Mouse (Mus musculus) thymus, postnatal 4 days (tissue): ENCODE data around the gene Lurap1.

Source experiments
- DNase-seq: peaks from one replicate; pipeline ENCODE4 v3.0.0; 2021

Gene Lurap1

GRCm38 (mm10) chr4:116097211-116097610 is 53.9 kb downstream of the Lurap1 start:
- no peak for DNase-seq

- DNase-seq: no peak
These were observed 54.8 kb downstream of the Lurap1 start for GRCm38 (mm10) chr4:116096291-116096690.

- peak; percentile 36 for DNase-seq
These were observed 62.5 kb downstream of the Lurap1 start for GRCm38 (mm10) chr4:116088510-116089249.
